Mouse (Mus musculus) layer of hippocampus, postnatal 14 days (tissue): ENCODE data around the gene Mak. TPM values are rescaled to one million over a fixed set of nuclear protein-coding genes. Genes with fewer than 3 reads are reported as not detected.
A peak's percentile ranks its signal among the peaks of the same experiment; 100 is the strongest.
"Not testable (repeated sequence)": the region's sequence is repeated elsewhere in the genome, so short reads cannot be mapped to it uniquely, and the experiment has no call there.

Source experiments
- DNase-seq, 2 experiments: peaks; one replicate each; pipeline ENCODE4 v3.0.0; 2021 to 2022; ENCODE audit warnings: low spot score in 2 of 2, mixed read lengths in 1 of 2
- total RNA-seq, 2 experiments: library from RNA; stranded (reverse); gene quantifications; 2 replicates each; pipeline ENCODE4 v1.2.3; 2021

The Mak gene
- total RNA-seq, 2 experiments from 2014 or later = 0.76 to 0.90 TPM

DNA sequence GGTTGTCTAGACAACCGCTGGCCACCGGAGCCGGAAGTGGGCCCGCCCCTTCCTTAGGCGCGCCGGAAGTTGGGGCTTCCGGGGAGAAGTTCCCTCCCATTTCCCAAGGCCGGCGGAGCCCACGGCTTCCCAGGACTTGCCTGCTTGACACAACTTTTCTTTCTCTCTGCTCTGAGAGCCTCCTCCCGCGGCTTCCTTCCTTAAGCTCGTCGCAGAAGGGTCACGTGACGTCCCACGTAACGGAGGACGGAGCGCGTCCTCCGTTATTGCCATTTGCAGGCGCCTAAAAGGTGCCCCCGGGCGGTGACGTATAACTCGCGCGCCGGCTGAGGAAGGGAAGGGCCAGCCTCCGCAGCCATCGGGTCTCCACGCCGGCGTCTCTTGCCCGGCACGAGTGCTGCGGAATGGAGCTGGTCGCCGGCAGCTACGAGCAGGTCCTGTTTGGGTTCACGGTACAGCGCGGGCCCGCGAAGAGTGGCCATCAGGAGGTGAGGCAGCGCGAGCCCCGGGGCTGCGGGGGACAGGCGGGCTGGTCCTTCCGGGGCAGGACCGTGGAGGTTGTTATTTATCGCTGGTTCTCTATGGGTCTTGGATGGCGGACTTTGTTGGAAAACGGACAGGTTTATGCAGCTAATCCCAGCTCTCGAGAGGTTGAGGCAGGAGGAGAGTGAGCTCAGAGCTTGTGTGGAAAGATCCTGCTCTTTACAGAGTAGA is 78.4 kb downstream of the Mak start, which contains the start of gene Pak1ip1:
Pak1ip1 (plus strand) TSS at position 98 of the 714 bp plus-strand sequence.
- DNase-seq = peak; percentile 94 to 96

DNA sequence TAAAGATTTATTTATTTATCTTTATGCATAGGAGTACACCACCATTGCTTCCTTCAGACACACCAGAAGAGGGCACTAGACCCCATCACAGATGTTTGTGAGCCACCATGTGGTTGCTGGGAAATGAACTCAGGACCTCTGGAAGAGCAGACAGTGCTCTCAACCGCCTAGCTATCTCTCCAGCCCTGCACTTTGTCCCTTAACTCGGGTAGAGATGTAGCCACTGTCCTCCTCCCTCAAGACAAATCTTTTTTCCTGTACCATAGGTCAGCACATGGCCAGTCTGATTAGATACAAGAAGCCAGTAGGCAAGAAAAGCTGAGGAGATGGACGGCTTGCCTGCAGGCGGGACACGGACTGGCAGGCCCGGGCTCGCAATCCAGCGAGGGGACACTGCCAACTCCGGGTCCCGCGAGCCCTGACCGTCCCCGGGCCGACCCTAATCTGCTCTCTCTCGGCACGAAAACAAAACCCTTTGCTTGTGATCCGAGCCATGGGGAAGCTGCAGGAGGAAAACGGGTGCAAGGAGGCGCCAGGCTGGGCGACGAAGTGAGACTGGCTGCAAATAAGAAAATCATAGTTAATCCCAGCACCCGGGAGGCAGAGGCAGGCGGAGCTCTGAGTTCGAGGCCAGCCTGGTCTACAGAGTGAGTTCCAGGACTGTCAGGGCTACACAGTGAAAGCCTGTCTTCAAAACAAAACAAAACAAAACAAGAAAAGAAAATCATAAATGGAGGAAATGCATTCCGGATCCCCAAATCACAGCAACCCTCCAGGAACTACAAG is 79.2 kb downstream of the Mak start:
- peak; percentile 41 to 58 for DNase-seq

GRCm38 (mm10) chr13:40998537-40998936 is 81.0 kb downstream of the Mak start:
- DNase-seq = not testable (repeated sequence)

GRCm38 (mm10) chr13:40994487-40995263 is 84.8 kb downstream of the Mak start:
- no peak for DNase-seq

DNA sequence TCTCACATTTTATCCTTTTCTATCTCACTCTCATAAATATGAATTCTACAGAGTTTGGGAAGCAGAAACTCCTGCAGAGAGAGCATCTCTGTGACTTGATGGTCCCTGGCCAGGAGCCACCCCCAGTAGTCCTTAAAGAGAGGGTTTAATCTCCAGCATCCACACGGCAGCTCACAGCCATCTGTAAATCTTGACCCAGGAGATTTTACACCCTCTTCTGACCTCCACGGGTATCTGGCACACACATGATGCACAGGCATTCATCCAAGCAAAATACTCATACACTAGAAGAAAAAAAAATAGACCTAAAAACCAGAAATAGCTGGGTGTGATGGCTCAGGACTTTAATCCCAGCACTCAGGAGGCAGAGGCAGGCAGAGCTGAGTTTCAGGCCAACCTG is 91.1 kb downstream of the Mak start:
- DNase-seq = no peak

GRCm38 (mm10) chr13:40987608-40988303 is 91.8 kb downstream of the Mak start:
- not testable (repeated sequence) for DNase-seq

GRCm38 (mm10) chr13:40986081-40986480 is 93.4 kb downstream of the Mak start:
- no peak for DNase-seq

DNA sequence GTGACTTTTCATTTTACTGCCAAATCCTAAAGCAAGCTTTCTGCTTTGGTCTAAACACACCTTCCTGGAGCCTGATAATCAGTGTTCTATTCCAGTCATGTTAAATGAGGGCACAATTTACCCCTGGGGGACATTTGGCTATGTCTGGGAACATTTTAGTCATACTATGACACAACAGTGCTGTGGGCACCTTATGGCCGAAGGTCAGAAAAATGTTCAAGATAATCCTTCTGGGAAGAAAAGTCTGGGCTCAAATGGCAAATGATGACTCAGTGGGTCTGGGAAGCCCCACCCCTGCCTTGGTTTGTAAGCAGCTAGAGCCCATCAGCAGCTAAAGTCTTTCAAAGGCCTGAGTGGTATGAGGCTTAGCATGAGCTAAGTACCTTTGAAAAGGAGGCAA is 96.7 kb downstream of the Mak start:
- DNase-seq = no peak

DNA sequence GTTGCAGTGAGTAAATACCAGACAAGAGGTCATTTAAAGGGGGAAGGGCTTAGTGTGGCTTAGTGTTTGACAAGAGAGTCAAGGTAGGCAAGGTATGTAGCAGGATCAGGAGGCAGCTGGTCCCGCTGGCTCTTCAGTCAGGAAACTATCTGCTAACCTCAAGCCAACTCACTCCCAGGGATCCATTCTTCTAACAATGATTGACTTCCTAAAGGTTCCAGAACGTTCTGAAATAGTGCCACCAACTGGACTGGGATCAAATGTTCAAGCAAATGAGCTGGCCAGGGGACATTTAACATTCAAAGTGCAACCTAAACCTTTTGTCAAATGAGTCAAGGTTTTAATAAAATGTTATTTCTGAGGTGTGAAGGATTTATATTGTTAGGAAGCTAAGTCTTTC is 100.2 kb downstream of the Mak start:
- DNase-seq = no peak

- no peak for DNase-seq
Measured at GRCm38 (mm10) chr13:40978652-40979051, 100.9 kb downstream of the Mak start.

DNA sequence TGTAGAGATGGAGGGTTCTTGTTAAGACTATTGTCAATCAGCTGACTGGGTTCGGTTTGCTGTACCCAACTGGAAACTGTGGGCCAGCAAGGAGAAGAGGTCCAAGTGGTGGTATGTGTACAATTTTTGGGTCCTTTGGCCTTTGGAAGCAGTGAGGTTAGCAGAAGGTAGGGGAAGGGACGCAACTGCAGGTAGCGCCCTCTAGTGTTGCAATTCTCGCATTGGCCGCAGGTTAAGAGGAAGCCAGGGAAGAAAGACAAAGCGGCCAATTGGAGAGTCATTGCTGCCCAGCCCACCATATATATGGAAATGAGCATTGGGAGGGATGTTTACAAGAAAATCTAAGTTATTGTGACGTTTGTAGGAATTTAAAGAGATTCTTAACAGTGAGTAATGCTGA is 101.9 kb downstream of the Mak start:
- peak in 1 of 2 experiments; percentile 22 for DNase-seq

Other genes with a start within 250 kb of the Mak start
- 10 to 100 TPM; 13.9 to 14.1 TPM for gene Gcnt2, start 220.0 kb downstream of the Mak start, total RNA-seq
- 10 to 100 TPM; 35.4 to 38.1 TPM for gene Pak1ip1, start 78.7 kb downstream of the Mak start, total RNA-seq
- gene Tmem14c, start 63.4 kb downstream of the Mak start, total RNA-seq = 10 to 100 TPM; 70.1 to 70.4 TPM
- gene Gcm2, start 31.3 kb upstream of the Mak start, total RNA-seq = not detected
- gene Sycp2l, start 34.6 kb upstream of the Mak start, total RNA-seq = under 1 TPM in 1 of 2 experiments, not detected in 1; 0.21 TPM
- 10 to 100 TPM; 34.6 to 38.0 TPM for gene Elovl2, start 140.7 kb upstream of the Mak start, total RNA-seq
- 100 to 1,000 TPM; 138 to 144 TPM for gene Smim13, start 170.1 kb upstream of the Mak start, total RNA-seq
- gene Gm17364, start 194.3 kb upstream of the Mak start, total RNA-seq = not detected